Mouse (Mus musculus): Measurements from ENCODE around the gene Mcat. TPM values are rescaled to one million over a fixed set of nuclear protein-coding genes. Genes with fewer than 3 reads are reported as not detected.

Gene Mcat
- polyA plus RNA-seq, 1 experiment from 2014 or later = 35.9 TPM

GRCm38 (mm10) chr15:83531961-83532469 lies 31.6 kb downstream of the Mcat start:
- Histone ChIP-seq H3K9ac (replicated peaks) (no peak overlapping the region), H3K27me3 (peaks cover 23% of the 10 kb centered on the region), H3K4me3 (replicated peaks) (no peak overlapping the region), H3K4me1 (replicated peaks) (peaks cover 6% of the 10 kb centered on the region), H3K4me2 (replicated peaks) (no peak overlapping the region), H3K9me3 (no peaks in the 10 kb centered on the region), H3K27ac (no peak overlapping the region), H3K36me3 (no peaks in the 10 kb centered on the region)
- ATAC-seq = no peak
- 83% methylated on average over 5 of the region's 5 CpGs for WGBS

- Histone ChIP-seq H3K4me1 (replicated peaks) (peaks cover 18% of the 10 kb centered on the region), H3K36me3 (no peaks in the 10 kb centered on the region), H3K27ac (no peak overlapping the region), H3K27me3 (peaks cover 36% of the 10 kb centered on the region), H3K9ac (replicated peaks) (no peak overlapping the region), H3K9me3 (no peaks in the 10 kb centered on the region), H3K4me2 (replicated peaks) (no peak overlapping the region), H3K4me3 (replicated peaks) (no peak overlapping the region)
- ATAC-seq = no peak
- WGBS = 81% methylated on average over 6 of the region's 6 CpGs
Observed at GRCm38 (mm10) chr15:83530688-83531087, 32.9 kb downstream of the Mcat start.

GRCm38 (mm10) chr15:83530233-83530632 lies 33.4 kb downstream of the Mcat start:
- H3K9me3 ChIP-seq = no peaks in the 10 kb centered on the region
- H3K4me3 ChIP-seq (replicated peaks) = no peak overlapping the region
- no peak for ATAC-seq
- no peak overlapping the region for H3K9ac ChIP-seq (replicated peaks)
- H3K4me1 ChIP-seq (replicated peaks) = peaks cover 18% of the 10 kb centered on the region
- WGBS = 87% methylated on average over 9 of the region's 9 CpGs
- H3K4me2 ChIP-seq (replicated peaks) = no peak overlapping the region
- H3K27ac ChIP-seq = no peak overlapping the region
- H3K27me3 ChIP-seq = peaks cover 41% of the 10 kb centered on the region
- no peaks in the 10 kb centered on the region for H3K36me3 ChIP-seq

GRCm38 (mm10) chr15:83529765-83530164 lies 33.8 kb downstream of the Mcat start:
- Histone ChIP-seq H3K4me1 (replicated peaks) (peaks cover 18% of the 10 kb centered on the region), H3K27ac (no peak overlapping the region), H3K36me3 (no peaks in the 10 kb centered on the region), H3K9ac (replicated peaks) (no peak overlapping the region), H3K9me3 (no peaks in the 10 kb centered on the region), H3K27me3 (peaks cover 46% of the 10 kb centered on the region), H3K4me3 (replicated peaks) (no peak overlapping the region), H3K4me2 (replicated peaks) (no peak overlapping the region)
- WGBS = 86% methylated on average over 5 of the region's 5 CpGs
- no peak for ATAC-seq

GRCm38 (mm10) chr15:83528892-83529291 lies 34.7 kb downstream of the Mcat start:
- H3K9ac ChIP-seq (replicated peaks) = no peak overlapping the region
- no peak overlapping the region for H3K27ac ChIP-seq
- no peaks in the 10 kb centered on the region for H3K9me3 ChIP-seq
- ATAC-seq = no peak
- H3K27me3 ChIP-seq = peaks cover 52% of the 10 kb centered on the region
- no peaks in the 10 kb centered on the region for H3K36me3 ChIP-seq
- 80% methylated on average over 4 of the region's 4 CpGs for WGBS
- H3K4me1 ChIP-seq (replicated peaks) = peaks cover 20% of the 10 kb centered on the region
- H3K4me2 ChIP-seq (replicated peaks) = no peak overlapping the region
- no peak overlapping the region for H3K4me3 ChIP-seq (replicated peaks)

GRCm38 (mm10) chr15:83527747-83528146 lies 35.8 kb downstream of the Mcat start:
- ATAC-seq = no peak

GRCm38 (mm10) chr15:83527092-83527437 lies 36.5 kb downstream of the Mcat start:
- peaks cover 52% of the 10 kb centered on the region for H3K27me3 ChIP-seq
- ATAC-seq = no peak; the same call in 1 of the 2 replicates
- H3K27ac ChIP-seq = no peak overlapping the region
- H3K9ac ChIP-seq (replicated peaks) = peak overlapping the region; percentile 61
- WGBS = 2% methylated on average over 26 of the region's 26 CpGs
- H3K36me3 ChIP-seq = no peaks in the 10 kb centered on the region
- H3K4me2 ChIP-seq (replicated peaks) = peak overlapping the region; percentile 86
- peak overlapping the region; percentile 49 for H3K4me3 ChIP-seq (replicated peaks)
- peaks cover 29% of the 10 kb centered on the region for H3K4me1 ChIP-seq (replicated peaks)
- H3K9me3 ChIP-seq = no peaks in the 10 kb centered on the region

More at GRCm38 (mm10) chr15:83527747-83528146, 35.8 kb downstream of the Mcat start:
- H3K4me2 ChIP-seq (replicated peaks) = peak overlapping the region; percentile 86; the same call in 1 of the 2 replicates
- no peak overlapping the region for H3K27ac ChIP-seq
- H3K4me1 ChIP-seq (replicated peaks) = peaks cover 29% of the 10 kb centered on the region
- 67% methylated on average over 2 of the region's 2 CpGs for WGBS
- no peaks in the 10 kb centered on the region for H3K9me3 ChIP-seq
- H3K36me3 ChIP-seq = no peaks in the 10 kb centered on the region
- no peak overlapping the region for H3K9ac ChIP-seq (replicated peaks)
- no peak overlapping the region for H3K4me3 ChIP-seq (replicated peaks)
- H3K27me3 ChIP-seq = peaks cover 52% of the 10 kb centered on the region

- ATAC-seq = peak; percentile 69
- Histone ChIP-seq H3K9ac (replicated peaks) (peak within 1 kb of the TSS; percentile 61), H3K4me3 (replicated peaks) (peak within 1 kb of the TSS; percentile 49), H3K36me3 (no peaks in the 10 kb centered on the region), H3K27ac (no peak within 1 kb of the TSS), H3K4me1 (replicated peaks) (peaks cover 29% of the 10 kb centered on the region), H3K4me2 (replicated peaks) (peak within 1 kb of the TSS; percentile 86), H3K27me3 (peaks cover 52% of the 10 kb centered on the region), H3K9me3 (no peaks in the 10 kb centered on the region)
- WGBS = under 1% methylated on average over 45 of the region's 45 CpGs
Observed at GRCm38 (mm10) chr15:83526424-83527091, 37.0 kb downstream of the Mcat start, which contains the start of gene Bik. Gene Bik, plus strand, starts transcription at chr15:83526862.

GRCm38 (mm10) chr15:83524333-83524729 lies 39.3 kb downstream of the Mcat start:
- Histone ChIP-seq H3K9ac (replicated peaks) (no peak overlapping the region), H3K36me3 (no peaks in the 10 kb centered on the region), H3K4me3 (replicated peaks) (no peak overlapping the region), H3K4me1 (replicated peaks) (peaks cover 29% of the 10 kb centered on the region), H3K9me3 (no peaks in the 10 kb centered on the region), H3K27ac (no peak overlapping the region), H3K27me3 (peaks cover 51% of the 10 kb centered on the region), H3K4me2 (replicated peaks) (no peak overlapping the region)
- ATAC-seq = no peak
- 80% methylated on average over 3 of the region's 3 CpGs for WGBS

GRCm38 (mm10) chr15:83523638-83524332 lies 39.8 kb downstream of the Mcat start:
- Histone ChIP-seq H3K4me2 (replicated peaks) (no peak overlapping the region), H3K36me3 (no peaks in the 10 kb centered on the region), H3K4me1 (replicated peaks) (peaks cover 29% of the 10 kb centered on the region), H3K9ac (replicated peaks) (no peak overlapping the region; the same call in 1 of the 2 replicates), H3K9me3 (no peaks in the 10 kb centered on the region), H3K27me3 (peaks cover 46% of the 10 kb centered on the region), H3K27ac (no peak overlapping the region), H3K4me3 (replicated peaks) (no peak overlapping the region)
- 54% methylated on average over 14 of the region's 14 CpGs for WGBS
- ATAC-seq = 0 out of 2 replicates have a peak, but pooled peaks have one; percentile 28

- no peak for ATAC-seq
- Histone ChIP-seq H3K9ac (replicated peaks) (no peak overlapping the region; the same call in 1 of the 2 replicates), H3K36me3 (no peaks in the 10 kb centered on the region), H3K27me3 (peaks cover 40% of the 10 kb centered on the region), H3K9me3 (no peaks in the 10 kb centered on the region), H3K4me1 (replicated peaks) (peaks cover 31% of the 10 kb centered on the region), H3K27ac (no peak overlapping the region), H3K4me2 (replicated peaks) (no peak overlapping the region), H3K4me3 (replicated peaks) (no peak overlapping the region)
- WGBS = 25% methylated on average over 7 of the region's 7 CpGs
Observed at GRCm38 (mm10) chr15:83523196-83523595, 40.4 kb downstream of the Mcat start.

GRCm38 (mm10) chr15:83520861-83521382 lies 42.7 kb downstream of the Mcat start:
- Histone ChIP-seq H3K9me3 (no peaks in the 10 kb centered on the region), H3K27ac (no peak overlapping the region), H3K4me3 (replicated peaks) (no peak overlapping the region), H3K9ac (replicated peaks) (no peak overlapping the region), H3K4me2 (replicated peaks) (no peak overlapping the region), H3K4me1 (replicated peaks) (peaks cover 18% of the 10 kb centered on the region), H3K27me3 (peaks cover 18% of the 10 kb centered on the region), H3K36me3 (no peaks in the 10 kb centered on the region)
- WGBS = 87% methylated on average over 6 of the region's 6 CpGs
- no peak for ATAC-seq
